Mouse (Mus musculus): ENCODE results near the gene Cth. TPM values are rescaled to one million over a fixed set of nuclear protein-coding genes. Genes with fewer than 3 reads are reported as not detected.

Cth gene
- total RNA-seq (2014; rRNA removed) (2.5 and 4.0 TPM in 2 replicates), polyA plus RNA-seq (2015; fragmentation: Nextera tagmentation; extraction: Ambion mirVana) (1.5 and 2.0 TPM in 2 replicates)

GRCm38 (mm10) chr3:157924692-157925328 is at the start of gene Cth:
Gene Cth (minus strand): TSS chr3:157925077.
- peak within 1 kb of the TSS; percentile 98 for H3K4me2 ChIP-seq (ENCODE audit: low read depth, low read length, poor library complexity, severe bottlenecking)
- H3K9me3 ChIP-seq (ENCODE audit: low read length): no peaks in the 10 kb centered on the region
- ATAC-seq (ENCODE audit: low FRiP score) (peak; percentile 98), DNase-seq (ENCODE audit: low spot score) (peak; percentile 88)
- H3K9ac ChIP-seq (replicated peaks; ENCODE audit: low read length, poor library complexity, severe bottlenecking): peak within 1 kb of the TSS; percentile 50
- H3K36me3 ChIP-seq (ENCODE audit: insufficient read depth, low read length): no peaks in the 10 kb centered on the region
- H3K27ac ChIP-seq (ENCODE audit: low read depth, low read length): no peak within 1 kb of the TSS
- H3K4me3 ChIP-seq (ENCODE audit: low read depth, low read length): peak within 1 kb of the TSS; percentile 54
- TF ChIP-seq CTCF (IDR thresholded peaks at IDR 0.05): no peak
- no peaks in the 10 kb centered on the region for H3K27me3 ChIP-seq (ENCODE audit: insufficient read depth, low read length)
- H3K4me1 ChIP-seq (ENCODE audit: insufficient read depth, low read length): no peaks in the 10 kb centered on the region
- under 1% methylated on average over 30 of the region's 30 CpGs for WGBS

- DNase-seq (ENCODE audit: low spot score) (no peak), ATAC-seq (ENCODE audit: low FRiP score) (no peak)
- 0 out of 2 replicates have a peak, but pooled peaks have one; percentile 13 for TF ChIP-seq CTCF (IDR thresholded peaks at IDR 0.05)
- Histone ChIP-seq H3K36me3 (ENCODE audit: insufficient read depth, low read length) (no peaks in the 10 kb centered on the region; the same call in 1 of the 2 replicates), H3K27ac (ENCODE audit: low read depth, low read length) (no peak overlapping the region), H3K9me3 (ENCODE audit: low read length) (no peaks in the 10 kb centered on the region), H3K4me2 (ENCODE audit: low read depth, low read length, poor library complexity, severe bottlenecking) (no peak overlapping the region), H3K9ac (replicated peaks; ENCODE audit: low read length, poor library complexity, severe bottlenecking) (no peak overlapping the region), H3K27me3 (ENCODE audit: insufficient read depth, low read length) (no peaks in the 10 kb centered on the region), H3K4me1 (ENCODE audit: insufficient read depth, low read length) (no peaks in the 10 kb centered on the region), H3K4me3 (ENCODE audit: low read depth, low read length) (no peak overlapping the region)
- WGBS: 99% methylated on average over 2 of the region's 2 CpGs
Measured at GRCm38 (mm10) chr3:157973236-157973635, 48.4 kb upstream of the Cth start.

- no peak for TF ChIP-seq CTCF (IDR thresholded peaks at IDR 0.05)
- WGBS: 99% methylated on average over 2 of the region's 2 CpGs
- Histone ChIP-seq H3K4me3 (ENCODE audit: low read depth, low read length) (no peak overlapping the region), H3K27ac (ENCODE audit: low read depth, low read length) (no peak overlapping the region), H3K9me3 (ENCODE audit: low read length) (no peaks in the 10 kb centered on the region), H3K4me1 (ENCODE audit: insufficient read depth, low read length) (no peaks in the 10 kb centered on the region), H3K36me3 (ENCODE audit: insufficient read depth, low read length) (no peaks in the 10 kb centered on the region; the same call in 1 of the 2 replicates), H3K4me2 (ENCODE audit: low read depth, low read length, poor library complexity, severe bottlenecking) (no peak overlapping the region), H3K9ac (replicated peaks; ENCODE audit: low read length, poor library complexity, severe bottlenecking) (no peak overlapping the region), H3K27me3 (ENCODE audit: insufficient read depth, low read length) (no peaks in the 10 kb centered on the region)
- ATAC-seq (ENCODE audit: low FRiP score) (no peak), DNase-seq (ENCODE audit: low spot score) (no peak)
Measured at GRCm38 (mm10) chr3:157971151-157971550, 46.3 kb upstream of the Cth start.

- H3K4me1 ChIP-seq (ENCODE audit: insufficient read depth, low read length): no peaks in the 10 kb centered on the region
- no peaks in the 10 kb centered on the region for H3K9me3 ChIP-seq (ENCODE audit: low read length)
- H3K4me3 ChIP-seq (ENCODE audit: low read depth, low read length): no peak overlapping the region
- H3K27ac ChIP-seq (ENCODE audit: low read depth, low read length): no peak overlapping the region
- no peaks in the 10 kb centered on the region for H3K36me3 ChIP-seq (ENCODE audit: insufficient read depth, low read length)
- no peak overlapping the region for H3K9ac ChIP-seq (replicated peaks; ENCODE audit: low read length, poor library complexity, severe bottlenecking)
- DNase-seq (ENCODE audit: low spot score): no peak
- no peak overlapping the region for H3K4me2 ChIP-seq (ENCODE audit: low read depth, low read length, poor library complexity, severe bottlenecking)
- no peak for TF ChIP-seq CTCF (IDR thresholded peaks at IDR 0.05)
- no peaks in the 10 kb centered on the region for H3K27me3 ChIP-seq (ENCODE audit: insufficient read depth, low read length)
- ATAC-seq (ENCODE audit: low FRiP score): no peak
Measured at GRCm38 (mm10) chr3:157957320-157957719, 32.4 kb upstream of the Cth start.

- no peak for TF ChIP-seq CTCF (IDR thresholded peaks at IDR 0.05)
- H3K27ac ChIP-seq (ENCODE audit: low read depth, low read length): no peak overlapping the region
- DNase-seq (ENCODE audit: low spot score) (no peak), ATAC-seq (ENCODE audit: low FRiP score) (no peak)
- no peaks in the 10 kb centered on the region for H3K36me3 ChIP-seq (ENCODE audit: insufficient read depth, low read length)
- 94% methylated on average over 3 of the region's 3 CpGs for WGBS
- no peak overlapping the region for H3K4me2 ChIP-seq (ENCODE audit: low read depth, low read length, poor library complexity, severe bottlenecking)
- H3K4me1 ChIP-seq (ENCODE audit: insufficient read depth, low read length): no peaks in the 10 kb centered on the region
- no peaks in the 10 kb centered on the region for H3K27me3 ChIP-seq (ENCODE audit: insufficient read depth, low read length)
- H3K9me3 ChIP-seq (ENCODE audit: low read length): no peaks in the 10 kb centered on the region
- no peak overlapping the region for H3K4me3 ChIP-seq (ENCODE audit: low read depth, low read length)
- H3K9ac ChIP-seq (replicated peaks; ENCODE audit: low read length, poor library complexity, severe bottlenecking): no peak overlapping the region
Measured at GRCm38 (mm10) chr3:157956201-157956600, 31.3 kb upstream of the Cth start.

GRCm38 (mm10) chr3:157955466-157955865 is 30.6 kb upstream of the Cth start:
- no peaks in the 10 kb centered on the region for H3K4me1 ChIP-seq (ENCODE audit: insufficient read depth, low read length)
- no peaks in the 10 kb centered on the region for H3K27me3 ChIP-seq (ENCODE audit: insufficient read depth, low read length)
- no peak for DNase-seq (ENCODE audit: low spot score)
- WGBS: 85% methylated on average over 2 of the region's 2 CpGs
- H3K4me3 ChIP-seq (ENCODE audit: low read depth, low read length): no peak overlapping the region
- no peaks in the 10 kb centered on the region for H3K9me3 ChIP-seq (ENCODE audit: low read length)
- ATAC-seq (ENCODE audit: low FRiP score): no peak
- no peaks in the 10 kb centered on the region for H3K36me3 ChIP-seq (ENCODE audit: insufficient read depth, low read length)
- H3K4me2 ChIP-seq (ENCODE audit: low read depth, low read length, poor library complexity, severe bottlenecking): no peak overlapping the region
- no peak overlapping the region for H3K27ac ChIP-seq (ENCODE audit: low read depth, low read length)
- TF ChIP-seq CTCF (IDR thresholded peaks at IDR 0.05): no peak
- H3K9ac ChIP-seq (replicated peaks; ENCODE audit: low read length, poor library complexity, severe bottlenecking): no peak overlapping the region

Measured in midbrain, postnatal 0 days (tissue).